Mouse (Mus musculus): ENCODE measurements around the gene Tspan31. TPM values are rescaled to one million over a fixed set of nuclear protein-coding genes. Genes with fewer than 3 reads are reported as not detected.

Tspan31 gene
- total RNA-seq, 2 experiments from 2014 or later, result 39.5 to 44.3 TPM

DNA sequence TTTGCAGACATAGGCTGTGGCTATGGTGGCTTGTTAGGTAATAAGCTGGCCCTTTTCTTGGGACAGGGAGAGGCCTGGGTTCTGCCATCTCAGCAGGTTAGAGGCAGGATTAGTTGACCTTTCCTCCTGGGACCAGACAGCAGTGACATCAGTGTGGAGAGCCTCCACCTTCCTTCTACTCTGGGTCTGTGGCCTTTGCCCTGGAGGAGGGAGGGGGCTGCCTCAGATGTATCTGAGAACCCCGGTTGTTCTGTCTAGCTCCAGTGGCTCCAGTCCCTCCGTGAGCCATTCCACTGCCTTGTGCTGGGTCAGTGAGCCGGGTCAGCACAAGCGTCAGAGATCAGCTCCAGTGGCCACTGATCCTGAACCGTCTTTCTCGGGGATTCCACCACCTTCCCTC is 26.9 kb downstream of the Tspan31 start:
- no peak for DNase-seq (ENCODE audit: low spot score in 2 of 2)

DNA sequence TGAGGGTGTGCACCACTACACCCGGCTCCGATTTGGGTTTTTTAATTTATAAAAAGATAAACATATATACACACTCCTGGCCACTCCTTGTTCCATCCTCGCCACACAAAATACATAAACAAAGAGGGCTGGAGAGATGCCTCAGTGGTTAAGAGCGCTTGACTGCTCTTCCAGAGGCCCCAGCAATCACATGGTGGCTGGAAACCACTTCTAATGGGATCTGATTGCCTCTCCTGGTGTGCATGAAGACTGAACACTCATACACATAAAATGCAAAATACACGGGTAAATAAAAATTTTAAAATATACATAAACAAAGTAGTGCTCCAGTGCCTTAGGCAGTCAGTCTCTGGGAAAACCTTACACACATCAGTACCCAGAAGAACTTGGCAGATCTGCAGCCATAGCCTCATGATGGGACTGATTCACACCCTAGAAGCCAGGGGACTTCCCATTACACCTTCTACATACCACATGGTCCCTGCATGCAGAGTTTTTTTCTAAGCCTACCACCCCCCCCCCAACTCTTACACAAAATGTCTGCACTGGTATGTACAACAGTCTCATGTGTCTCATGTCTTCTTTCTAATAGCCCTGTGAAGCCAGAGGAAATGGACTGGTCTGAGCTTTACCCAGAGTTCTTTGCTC is 27.5 kb downstream of the Tspan31 start:
- DNase-seq (ENCODE audit: low spot score in 2 of 2), result no peak

DNA sequence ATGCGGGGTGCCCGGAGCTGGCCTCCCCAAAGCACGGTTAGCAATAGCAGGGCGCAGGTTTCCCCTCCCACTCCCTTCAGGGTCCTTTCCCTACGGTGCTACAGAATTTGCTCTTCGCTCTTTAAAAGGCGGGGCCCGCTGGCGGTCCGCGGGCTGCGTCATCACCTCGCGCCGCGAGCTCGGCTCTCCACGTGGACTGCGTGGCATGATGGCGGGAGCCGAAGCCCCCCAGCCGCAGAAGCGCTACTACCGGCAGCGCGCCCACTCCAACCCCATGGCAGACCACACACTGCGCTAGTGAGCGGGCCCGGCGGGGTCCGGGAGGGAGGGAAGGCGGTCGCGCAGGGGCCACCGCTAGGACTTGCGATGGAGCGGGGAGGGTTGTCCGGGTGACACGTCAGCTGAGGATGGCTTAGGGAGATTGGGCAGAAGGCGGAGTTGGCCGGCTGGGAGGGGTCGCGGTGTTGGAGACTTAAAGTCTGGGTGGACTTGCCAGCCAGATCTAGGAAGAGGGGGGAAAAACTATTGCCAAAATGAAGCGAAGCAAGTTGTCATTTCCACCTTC is 28.2 kb downstream of the Tspan31 start:
- peak; percentile 81 to 93 for DNase-seq (ENCODE audit: low spot score in 2 of 2)

DNA sequence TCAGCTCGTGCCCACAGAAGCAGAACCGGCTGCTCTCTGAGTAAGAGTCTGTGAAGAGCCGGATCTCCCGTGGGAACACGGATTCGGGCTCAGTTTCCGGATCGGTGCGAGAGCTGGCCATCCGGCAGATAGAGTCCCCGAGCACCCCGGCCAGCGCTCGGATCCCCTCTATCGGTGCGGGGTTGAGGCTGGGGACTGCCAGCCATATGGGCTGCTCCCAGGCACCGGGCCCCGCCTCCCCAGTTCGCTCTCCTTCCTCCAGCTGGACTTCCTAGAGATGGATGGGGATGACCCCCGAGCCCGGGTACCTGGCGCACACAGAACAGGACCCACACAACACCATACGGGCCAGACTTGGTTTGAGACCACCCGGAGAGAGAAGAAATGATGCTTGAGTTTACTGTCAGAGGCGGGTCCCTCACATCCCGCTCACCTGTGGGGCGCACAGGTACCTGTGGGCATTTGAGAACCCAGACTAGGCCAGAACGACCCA is 28.7 kb downstream of the Tspan31 start, which contains the start of the genes Mettl1 and Eef1akmt3:
Gene Mettl1 (plus strand): TSS at position 141 of the 493 bp plus-strand sequence.
Gene Eef1akmt3 (minus strand): TSS at position 240 of the 493 bp plus-strand sequence.
- DNase-seq (ENCODE audit: low spot score in 2 of 2), result peak; percentile 50 to 52

DNA sequence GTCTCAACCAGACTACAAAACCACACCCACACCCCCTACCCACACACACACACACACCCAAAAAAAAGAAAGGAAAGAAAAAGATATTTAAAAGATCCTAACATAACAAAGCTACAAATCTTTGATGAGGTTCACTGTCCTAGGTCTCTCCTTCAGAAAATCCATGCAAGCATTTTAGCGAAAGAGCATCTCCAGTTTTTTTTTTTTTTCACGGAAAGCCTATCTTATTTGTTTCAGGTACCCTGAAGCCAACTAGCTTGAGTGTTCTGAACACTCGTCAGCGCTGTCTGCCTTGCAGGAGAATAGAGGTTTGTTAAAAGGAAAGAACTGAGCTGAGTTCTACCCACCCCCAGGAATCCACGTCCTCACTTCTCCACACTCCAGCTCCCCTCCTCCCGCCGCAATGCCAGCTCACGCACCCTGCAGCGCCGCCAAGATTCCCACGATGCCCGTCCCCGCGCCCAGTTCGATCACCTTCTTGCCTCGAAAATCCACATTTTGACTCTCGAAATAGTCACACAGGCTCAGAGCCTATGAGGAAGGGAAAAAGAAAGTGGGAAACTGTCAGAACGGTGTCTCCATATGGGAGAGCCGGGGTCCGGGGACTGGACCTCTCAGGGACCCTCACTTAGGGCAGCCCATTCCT is 29.4 kb downstream of the Tspan31 start:
- peak in 1 of 2 experiments; percentile 43 for DNase-seq (ENCODE audit: low spot score in 2 of 2)

DNA sequence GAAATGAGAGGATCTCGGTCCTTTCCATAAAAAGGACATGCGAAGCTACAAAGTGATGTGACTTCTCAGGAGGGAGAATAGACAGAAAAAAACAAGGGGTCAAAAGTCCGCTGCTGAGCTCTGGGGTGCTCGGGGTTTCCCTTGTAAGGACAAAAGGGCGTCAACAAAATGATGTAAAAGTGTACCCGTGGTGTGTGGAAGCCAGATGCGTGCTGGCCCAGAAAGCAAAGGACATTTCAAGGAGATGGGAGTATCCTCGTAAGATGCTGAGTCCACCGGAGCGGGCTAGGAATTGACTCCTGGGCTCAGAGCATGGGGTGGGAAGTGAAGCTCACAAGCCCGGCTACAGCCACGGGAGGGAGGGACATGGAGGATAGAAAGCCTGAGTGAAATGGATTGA is 32.4 kb downstream of the Tspan31 start:
- no peak for DNase-seq (ENCODE audit: low spot score in 2 of 2)

DNA sequence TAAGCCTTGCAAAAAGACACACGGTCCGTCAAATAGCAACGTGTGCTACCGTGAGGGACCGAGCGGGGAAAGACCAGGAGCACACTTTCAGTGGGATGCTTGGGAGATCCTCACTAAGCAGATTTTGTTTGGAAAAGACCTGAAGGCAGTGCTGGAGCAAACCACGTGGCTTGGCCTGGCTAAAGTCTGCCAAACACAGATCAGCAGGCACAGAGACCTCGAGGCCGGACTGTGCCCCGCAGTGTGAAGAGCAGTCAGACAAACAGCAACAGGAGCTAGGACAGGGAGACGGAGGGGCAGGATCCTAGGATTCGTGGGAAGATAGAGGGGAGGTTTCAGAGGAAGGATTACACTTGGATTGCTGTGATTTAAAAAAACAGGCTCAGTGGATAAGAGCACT is 33.8 kb downstream of the Tspan31 start:
- no peak for DNase-seq (ENCODE audit: low spot score in 2 of 2)

DNA sequence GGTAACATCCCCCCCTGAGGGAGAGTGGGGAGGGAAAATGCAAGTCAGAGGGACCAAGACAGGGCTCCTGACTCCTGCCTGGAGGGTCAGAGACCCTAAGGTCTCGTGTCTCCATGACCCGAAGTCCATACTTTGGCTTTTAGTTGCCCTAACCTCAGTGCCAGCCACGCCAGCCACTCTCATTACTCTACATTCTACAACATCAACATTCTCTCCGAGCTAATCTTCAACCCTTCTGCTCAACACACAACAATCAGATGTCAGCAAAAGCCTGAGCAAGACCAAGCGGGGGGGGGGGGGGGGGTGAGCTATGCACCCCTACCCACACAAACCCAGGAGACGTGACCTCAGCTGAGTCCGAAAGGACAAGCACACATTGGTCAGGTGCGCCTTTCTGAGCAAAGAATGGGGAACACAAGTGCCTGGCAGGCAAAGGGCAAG is 36.7 kb downstream of the Tspan31 start:
- DNase-seq (ENCODE audit: low spot score in 2 of 2), result no peak

DNA sequence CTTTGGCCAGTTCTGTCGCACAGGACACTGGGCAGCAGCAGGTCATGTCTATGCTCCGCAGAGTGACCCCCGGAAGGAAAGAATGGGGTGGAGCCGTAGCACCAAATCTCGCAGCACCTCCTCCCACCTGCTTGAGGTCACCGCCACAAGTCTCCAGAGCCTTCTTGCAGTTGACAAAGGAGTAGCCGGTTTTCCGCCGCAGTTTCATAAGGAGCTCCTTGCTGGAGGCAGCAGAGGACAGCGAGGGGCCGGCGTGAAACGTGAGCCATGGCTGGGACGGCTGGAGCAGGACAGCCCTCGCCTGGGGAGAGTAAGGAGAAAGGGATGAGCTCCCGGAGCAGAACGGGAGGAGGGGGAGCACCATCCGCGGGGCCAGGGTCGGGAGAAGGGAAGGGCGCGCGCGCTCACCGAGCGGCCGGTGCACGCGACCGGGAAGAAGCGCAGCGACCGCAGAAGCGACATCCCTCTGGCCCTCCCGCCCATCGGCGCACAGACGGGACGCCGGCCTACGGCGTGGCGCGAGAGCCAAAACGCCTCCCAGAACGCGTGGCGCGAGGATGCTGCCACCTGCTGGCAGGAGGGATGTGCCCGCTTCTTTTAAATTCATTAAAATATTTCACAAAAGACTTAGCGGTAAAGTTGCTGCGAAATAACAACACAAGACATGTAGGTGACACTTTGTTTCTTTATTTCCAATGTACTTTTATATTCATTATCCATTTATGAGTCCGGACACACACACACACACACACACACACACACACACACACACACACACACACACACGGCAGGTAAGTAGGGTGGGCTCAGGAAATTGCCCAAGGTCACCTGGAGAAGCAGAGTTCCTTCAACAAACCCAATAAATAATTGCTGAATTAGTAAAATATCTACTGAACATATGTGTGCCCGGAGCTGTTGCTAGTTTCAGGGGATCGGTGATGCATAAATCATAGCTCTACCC is 39.4 kb downstream of the Tspan31 start, which contains the start of gene Tsfm:
Gene Tsfm (minus strand): TSS at position 505 of the 961 bp plus-strand sequence.
- DNase-seq (ENCODE audit: low spot score in 2 of 2), result peak; percentile 93 to 94

DNA sequence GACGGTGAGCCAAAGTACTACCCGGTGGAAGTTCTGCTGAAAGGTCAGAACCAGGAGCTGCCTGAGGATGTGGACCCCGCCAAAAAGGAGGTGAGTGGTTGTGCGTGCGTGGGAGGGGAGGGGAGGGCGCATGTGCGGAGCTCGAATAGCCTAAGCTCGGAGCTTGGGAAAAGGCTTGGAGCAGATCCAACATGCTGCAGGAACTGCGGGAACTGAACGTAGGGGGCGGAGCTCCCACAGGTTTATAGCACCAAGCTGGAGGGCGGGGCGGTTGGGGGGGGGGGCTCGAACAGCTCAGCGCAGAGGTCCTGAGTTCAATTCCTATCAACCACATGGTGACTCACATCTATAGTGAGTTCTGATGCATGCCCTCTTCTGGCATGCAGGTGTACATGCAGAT is 51.6 kb downstream of the Tspan31 start:
- no peak for DNase-seq (ENCODE audit: low spot score in 2 of 2)

Other genes with a start within 250 kb of the Tspan31 start
- gene Atp23, start 168.9 kb downstream of the Tspan31 start, total RNA-seq (2021), result 1 to 10 TPM; 4.3 to 5.4 TPM
- gene Ctdsp2, start 91.5 kb downstream of the Tspan31 start, total RNA-seq (2021), result 100 to 1,000 TPM; 194 to 205 TPM
- under 1 TPM; 0.42 to 0.52 TPM for gene Avil, start 69.6 kb downstream of the Tspan31 start, total RNA-seq (2021)
- gene Tsfm, start 39.4 kb downstream of the Tspan31 start, total RNA-seq (2021), result 10 to 100 TPM; 29.2 to 38.5 TPM
- gene Mettl1, start 28.9 kb downstream of the Tspan31 start, total RNA-seq (2021), result 10 to 100 TPM; 18.3 to 18.8 TPM
- 1 to 10 TPM in 1 of 2 experiments, under 1 TPM in 1; 0.78 to 1.1 TPM for gene Eef1akmt3, start 28.8 kb downstream of the Tspan31 start, total RNA-seq (2021)
- under 1 TPM; 0.78 to 0.86 TPM for gene Cyp27b1, start 22.0 kb downstream of the Tspan31 start, total RNA-seq (2021)
- 1 to 10 TPM; 1.6 to 1.7 TPM for gene March9, start 10.1 kb downstream of the Tspan31 start, total RNA-seq (2021)
- gene Cdk4, start 6.7 kb downstream of the Tspan31 start, total RNA-seq (2021), result 100 to 1,000 TPM; 225 to 253 TPM
- gene Agap2, start 5.0 kb upstream of the Tspan31 start, total RNA-seq (2021), result 1 to 10 TPM; 1.7 to 2.6 TPM
- 10 to 100 TPM; 42.6 to 42.8 TPM for gene Os9, start 50.9 kb upstream of the Tspan31 start, total RNA-seq (2021)
- 1 to 10 TPM; 3.4 to 3.6 TPM for gene B4galnt1, start 95.0 kb upstream of the Tspan31 start, total RNA-seq (2021)
- 1 to 10 TPM; 3.8 to 4.3 TPM for gene Slc26a10, start 110.4 kb upstream of the Tspan31 start, total RNA-seq (2021)
- gene Arhgef25, start 119.8 kb upstream of the Tspan31 start, total RNA-seq (2021), result 10 to 100 TPM; 40.4 to 43.0 TPM
- gene Dtx3, start 125.5 kb upstream of the Tspan31 start, total RNA-seq (2021), result 10 to 100 TPM; 43.8 to 49.7 TPM
- 10 to 100 TPM; 11.5 to 12.7 TPM for gene Pip4k2c, start 141.3 kb upstream of the Tspan31 start, total RNA-seq (2021)
- 1 to 10 TPM; 1.2 to 1.4 TPM for gene Kif5a, start 193.1 kb upstream of the Tspan31 start, total RNA-seq (2021)
- gene Dctn2, start 196.1 kb upstream of the Tspan31 start, total RNA-seq (2021), result 100 to 1,000 TPM; 145 to 146 TPM
- gene Mbd6, start 218.8 kb upstream of the Tspan31 start, total RNA-seq (2021), result 10 to 100 TPM; 34.2 to 41.9 TPM
- 10 to 100 TPM; 47.5 to 48.0 TPM for gene Mars, start 241.5 kb upstream of the Tspan31 start, total RNA-seq (2021)

Data from gastrocnemius, postnatal 4 days (tissue).